Mouse (Mus musculus) E14TG2a.4 (cell line): ENCODE measurements at regions not wholly inside any gene's neighbourhood (a gene's known extent, or its start where the extent isn't known, plus 50 kb on each side); places are given as distances from the start of the nearest gene placed in this dataset.

ENCODE experiments used
- CTCF ChIP-seq: conservative IDR thresholded peaks from 2 replicates; pipeline ENCODE4 v1.5.1; 2014; ENCODE audit warnings: low read length
- NANOG ChIP-seq: IDR thresholded peaks from 2 replicates; pipeline ENCODE4 v1.6.1; 2014; ENCODE audit warnings: borderline replicate concordance, low read length, mixed read lengths

DNA sequence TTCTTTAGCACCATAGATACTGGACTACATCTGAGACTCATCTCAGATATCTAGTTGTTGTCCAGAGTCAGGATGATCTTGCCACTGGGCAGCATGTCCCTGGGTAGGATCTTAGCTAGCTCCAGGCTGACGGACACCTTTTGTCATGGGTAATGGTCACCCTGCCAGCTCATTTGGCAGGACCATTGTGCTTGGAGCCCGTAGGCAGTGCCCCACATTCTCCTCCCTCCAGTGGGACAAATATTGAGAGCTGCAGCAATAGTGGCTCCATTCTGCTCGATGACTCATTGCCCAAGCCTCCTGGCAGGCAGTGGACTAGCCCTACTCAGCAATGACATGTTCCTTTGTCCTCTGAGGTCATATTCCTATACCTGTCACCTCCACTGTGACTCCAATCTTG is 258.9 kb upstream of the Tmpo start:
- no peak for TF ChIP-seq CTCF
- no peak for TF ChIP-seq NANOG
